Mouse (Mus musculus) cortical plate, adult 2 months (tissue): Measurements from ENCODE around the gene Med12l. TPM values are rescaled to one million over a fixed set of nuclear protein-coding genes. Genes with fewer than 3 reads are reported as not detected.

Experiments used
- H3K27ac ChIP-seq: fragments of 200-500 bp; 2 replicates; pipeline ENCODE4 v1.5.1; 2012; ENCODE audit warnings: low read length, control low read depth, inconsistent platforms; ENCODE audit not compliant: insufficient read depth
- H3K4me1 ChIP-seq: fragments of 200-500 bp; 2 replicates; pipeline ENCODE4 v1.6.1; 2011; ENCODE audit warnings: low read length; ENCODE audit not compliant: control insufficient read depth, insufficient read depth
- H3K4me3 ChIP-seq: fragments of 200-500 bp; 2 replicates; pipeline ENCODE4 v1.5.1; 2011; ENCODE audit warnings: mild to moderate bottlenecking, low read length, control low read depth; ENCODE audit not compliant: insufficient read depth
- CTCF ChIP-seq: fragments of 200-500 bp; IDR thresholded peaks from 2 replicates; pipeline ENCODE4 v1.5.1; 2011; ENCODE audit warnings: mild to moderate bottlenecking, control low read depth, low read length; ENCODE audit not compliant: insufficient read depth; ENCODE audit errors: extremely low read depth
- POLR2A ChIP-seq: fragments of 200-500 bp; IDR thresholded peaks from 2 replicates; pipeline ENCODE4 v1.6.1; 2011; ENCODE audit warnings: mild to moderate bottlenecking, low read length, control low read depth; ENCODE audit not compliant: insufficient read depth; ENCODE audit errors: extremely low read depth
- polyA plus RNA-seq: library from polyadenylated mRNA; depleted of rRNA; stranded (reverse); fragments of >200 nt; gene quantifications from 2 replicates; pipeline ENCODE4 v1.2.3, GENCODE M21; 2012

Med12l gene
- polyA plus RNA-seq, 1 experiment, result 11.2 TPM

- Histone ChIP-seq H3K4me3 (no peak overlapping the region), H3K27ac (no peak overlapping the region), H3K4me1 (no peaks in the 10 kb centered on the region)
- no peak for TF ChIP-seq POLR2A
- no peak for TF ChIP-seq CTCF
Measured at GRCm38 (mm10) chr3:59113973-59114517, 108.4 kb downstream of the Med12l start.

GRCm38 (mm10) chr3:59121067-59121730 is 115.6 kb downstream of the Med12l start:
- TF ChIP-seq POLR2A (no peak), CTCF (no peak)
- no peak overlapping the region for H3K27ac ChIP-seq
- no peak overlapping the region for H3K4me3 ChIP-seq
- H3K4me1 ChIP-seq, result no peaks in the 10 kb centered on the region

- Histone ChIP-seq H3K4me3 (no peak overlapping the region), H3K27ac (no peak overlapping the region), H3K4me1 (no peaks in the 10 kb centered on the region)
- no peak for TF ChIP-seq POLR2A
- TF ChIP-seq CTCF, result no peak
Measured at GRCm38 (mm10) chr3:59121780-59122449, 116.3 kb downstream of the Med12l start.

- H3K27ac ChIP-seq, result no peak overlapping the region
- H3K4me3 ChIP-seq, result no peak overlapping the region
- no peak for TF ChIP-seq POLR2A
- no peak for TF ChIP-seq CTCF
- no peaks in the 10 kb centered on the region for H3K4me1 ChIP-seq
Measured at GRCm38 (mm10) chr3:59125022-59125421, 119.4 kb downstream of the Med12l start.

- TF ChIP-seq POLR2A, result no peak
- no peak for TF ChIP-seq CTCF
- Histone ChIP-seq H3K4me3 (no peak overlapping the region), H3K4me1 (no peaks in the 10 kb centered on the region)
Measured at GRCm38 (mm10) chr3:59125783-59126555, 120.3 kb downstream of the Med12l start.

GRCm38 (mm10) chr3:59128681-59129080 is 123.1 kb downstream of the Med12l start:
- TF ChIP-seq CTCF (no peak), POLR2A (no peak)
- Histone ChIP-seq H3K4me3 (no peak overlapping the region), H3K27ac (no peak overlapping the region), H3K4me1 (no peaks in the 10 kb centered on the region)

More at GRCm38 (mm10) chr3:59125783-59126555, 120.3 kb downstream of the Med12l start:
- H3K27ac ChIP-seq, result no peak overlapping the region

- H3K27ac ChIP-seq, result no peak overlapping the region
- H3K4me1 ChIP-seq, result no peaks in the 10 kb centered on the region
- H3K4me3 ChIP-seq, result no peak overlapping the region
- TF ChIP-seq POLR2A (no peak), CTCF (no peak)
Measured at GRCm38 (mm10) chr3:59129547-59129946, 123.9 kb downstream of the Med12l start.

GRCm38 (mm10) chr3:59130431-59130830 is 124.8 kb downstream of the Med12l start:
- Histone ChIP-seq H3K4me1 (no peaks in the 10 kb centered on the region), H3K4me3 (0 out of 2 replicates have a peak overlapping the region, but pooled peaks have one; percentile 18), H3K27ac (no peak overlapping the region)
- TF ChIP-seq POLR2A (no peak), CTCF (no peak)

- no peak overlapping the region for H3K27ac ChIP-seq
- TF ChIP-seq CTCF, result no peak
- TF ChIP-seq POLR2A, result no peak
- H3K4me1 ChIP-seq, result no peaks in the 10 kb centered on the region
- no peak overlapping the region for H3K4me3 ChIP-seq
Measured at GRCm38 (mm10) chr3:59131081-59131480, 125.5 kb downstream of the Med12l start.

GRCm38 (mm10) chr3:59131966-59132365 is 126.3 kb downstream of the Med12l start:
- H3K4me3 ChIP-seq, result no peak overlapping the region
- H3K4me1 ChIP-seq, result no peaks in the 10 kb centered on the region
- TF ChIP-seq CTCF (no peak), POLR2A (no peak)
- H3K27ac ChIP-seq, result no peak overlapping the region
